Mouse (Mus musculus): ENCODE data around the gene Dach2. TPM values are rescaled to one million over a fixed set of nuclear protein-coding genes. Genes with fewer than 3 reads are reported as not detected.
A peak's percentile ranks its signal among the peaks of the same experiment; 100 is the strongest.

Gene Dach2
- total RNA-seq, 2 experiments from 2014 or later, result 0.71 to 1.1 TPM

GRCm38 (mm10) chrX:113712363-113712762, 415.1 kb downstream of the Dach2 start:
- Histone ChIP-seq H3K4me3 (no peak overlapping the region), H3K27ac (no peak overlapping the region)
- DNase-seq (ENCODE audit: low spot score in 2 of 2), result no peak
- TF ChIP-seq CTCF (conservative IDR thresholded peaks at IDR 0.05), result no peak

DNA sequence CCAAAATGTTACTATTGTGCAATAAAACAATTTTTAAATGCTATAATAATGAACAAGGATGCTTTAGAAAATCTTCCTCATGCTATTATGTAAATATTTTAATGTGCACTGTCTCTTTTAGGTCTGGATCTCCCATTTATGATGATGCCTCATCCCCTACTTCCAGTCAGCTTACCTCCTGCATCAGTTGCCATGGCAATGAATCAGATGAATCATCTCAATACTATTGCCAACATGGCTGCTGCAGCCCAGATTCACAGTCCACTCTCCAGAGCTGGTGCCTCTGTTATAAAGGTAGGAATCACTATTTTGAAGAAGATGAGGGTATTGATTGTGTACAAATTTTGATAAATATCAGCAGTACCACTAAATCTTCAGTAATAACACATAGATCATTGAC, 426.8 kb downstream of the Dach2 start:
- TF ChIP-seq CTCF (conservative IDR thresholded peaks at IDR 0.05), result no peak
- Histone ChIP-seq H3K27ac (no peak overlapping the region), H3K4me3 (no peak overlapping the region)
- no peak for DNase-seq (ENCODE audit: low spot score in 2 of 2)

- no peak overlapping the region for H3K4me3 ChIP-seq
- no peak for TF ChIP-seq CTCF (conservative IDR thresholded peaks at IDR 0.05)
- no peak for DNase-seq (ENCODE audit: low spot score in 2 of 2)
- H3K27ac ChIP-seq, result no peak overlapping the region
Measured at GRCm38 (mm10) chrX:113747122-113747521, 449.8 kb downstream of the Dach2 start.

GRCm38 (mm10) chrX:113792264-113792663, 495.0 kb downstream of the Dach2 start:
- TF ChIP-seq CTCF (conservative IDR thresholded peaks at IDR 0.05), result peak; percentile 62
- Histone ChIP-seq H3K27ac (no peak overlapping the region), H3K4me3 (no peak overlapping the region)
- no peak for DNase-seq (ENCODE audit: low spot score in 2 of 2)

GRCm38 (mm10) chrX:113810369-113810768, 513.1 kb downstream of the Dach2 start:
- DNase-seq (ENCODE audit: low spot score in 2 of 2), result no peak
- no peak for TF ChIP-seq CTCF (conservative IDR thresholded peaks at IDR 0.05)
- H3K4me3 ChIP-seq, result no peak overlapping the region
- no peak overlapping the region for H3K27ac ChIP-seq

DNA sequence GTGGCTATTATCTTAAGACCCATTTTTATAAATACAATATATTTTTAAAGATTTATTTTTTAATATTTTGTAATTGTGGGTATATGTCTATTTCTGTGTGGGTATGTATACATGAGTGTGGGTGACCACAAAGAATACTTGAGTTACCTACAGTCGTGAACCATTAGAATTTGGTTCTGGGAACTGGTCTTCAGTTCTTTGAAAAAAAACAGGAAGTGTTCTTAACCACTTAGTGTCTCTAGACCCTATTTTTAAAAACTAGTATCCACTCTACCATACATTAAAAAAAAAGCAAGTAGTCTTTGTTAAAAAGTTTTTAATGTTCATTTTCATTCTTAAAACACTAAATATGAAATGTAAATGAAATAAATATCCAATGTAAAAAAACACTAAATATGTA, 529.5 kb downstream of the Dach2 start:
- no peak for DNase-seq (ENCODE audit: low spot score in 2 of 2)
- no peak for TF ChIP-seq CTCF (conservative IDR thresholded peaks at IDR 0.05)
- Histone ChIP-seq H3K27ac (no peak overlapping the region), H3K4me3 (no peak overlapping the region)

- Histone ChIP-seq H3K27ac (no peak overlapping the region), H3K4me3 (no peak overlapping the region)
- no peak for TF ChIP-seq CTCF (conservative IDR thresholded peaks at IDR 0.05)
- DNase-seq (ENCODE audit: low spot score in 2 of 2), result no peak
Measured at GRCm38 (mm10) chrX:113833062-113833461, 535.8 kb downstream of the Dach2 start.

DNA sequence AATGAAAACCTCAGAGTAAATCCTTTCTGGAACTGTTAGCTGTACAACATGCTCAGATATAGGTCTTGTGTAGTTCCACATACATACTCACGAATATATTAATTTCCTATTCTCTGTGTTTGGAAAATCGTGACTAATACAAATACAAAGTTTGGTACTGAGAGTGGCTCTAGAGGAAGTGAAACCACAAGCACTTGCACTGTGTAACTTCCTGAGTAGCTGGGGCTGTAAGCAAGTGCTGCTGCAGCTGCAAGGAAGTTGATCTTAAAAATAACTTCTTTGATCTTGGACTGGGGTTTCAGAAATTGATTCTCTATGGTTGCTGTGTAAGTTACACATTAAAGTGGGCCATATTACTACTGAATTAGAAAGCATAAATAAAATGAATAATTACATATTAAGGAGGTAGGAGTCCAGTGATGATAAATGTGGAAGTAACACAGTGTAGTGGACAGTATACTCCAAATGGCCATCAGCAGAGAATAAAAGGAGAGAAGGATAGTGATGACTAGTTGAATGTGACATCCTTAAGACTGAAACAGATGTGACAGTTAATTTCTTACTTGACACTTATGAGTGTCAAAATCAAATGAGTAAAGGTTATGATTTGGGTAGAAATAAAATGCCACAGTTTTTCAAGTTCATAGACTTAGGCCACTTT, 570.7 kb downstream of the Dach2 start:
- no peak for TF ChIP-seq CTCF (conservative IDR thresholded peaks at IDR 0.05)
- H3K4me3 ChIP-seq, result no peak overlapping the region
- no peak overlapping the region for H3K27ac ChIP-seq
- DNase-seq (ENCODE audit: low spot score in 2 of 2), result no peak

Other genes starting within 250 kb of the Dach2 start
- gene Chm, start 112.0 kb upstream of the Dach2 start, total RNA-seq (2021), result 10 to 100 TPM; 35.8 to 38.0 TPM

Data from layer of hippocampus, adult 2 months (tissue).